Mouse (Mus musculus): Measurements from ENCODE around the gene Strc. TPM values are rescaled to one million over a fixed set of nuclear protein-coding genes. Genes with fewer than 3 reads are reported as not detected.
A peak's percentile ranks its signal among the peaks of the same experiment; 100 is the strongest.

Strc gene
- total RNA-seq, 2 experiments from 2014 or later: 0.18 TPM; not detected in 1

GRCm38 (mm10) chr2:121396624-121397023 is 9.7 kb upstream of the Strc start:
- intact Hi-C loops (cut with DNase I): no loop called here
- DNase-seq: peak; percentile 82
- Histone ChIP-seq H3K4me3 (no peak overlapping the region), H3K27ac (no peak overlapping the region)
- peak; percentile 83 for TF ChIP-seq CTCF (IDR thresholded peaks at IDR 0.05)

- Histone ChIP-seq H3K27ac (no peak overlapping the region), H3K4me3 (no peak overlapping the region)
- intact Hi-C loops (cut with DNase I): no loop called here
- DNase-seq: no peak
- no peak for TF ChIP-seq CTCF (IDR thresholded peaks at IDR 0.05)
Observed at GRCm38 (mm10) chr2:121374766-121375165, 12.2 kb downstream of the Strc start.

GRCm38 (mm10) chr2:121372266-121372665 is 14.7 kb downstream of the Strc start:
- no peak for DNase-seq
- intact Hi-C loops (cut with DNase I): no loop called here
- Histone ChIP-seq H3K4me3 (no peak overlapping the region), H3K27ac (no peak overlapping the region)
- TF ChIP-seq CTCF (IDR thresholded peaks at IDR 0.05): no peak

GRCm38 (mm10) chr2:121370921-121371320 is 16.0 kb downstream of the Strc start:
- Histone ChIP-seq H3K4me3 (no peak overlapping the region), H3K27ac (no peak overlapping the region)
- DNase-seq: no peak
- no peak for TF ChIP-seq CTCF (IDR thresholded peaks at IDR 0.05)
- intact Hi-C loops (cut with DNase I): no loop called here

GRCm38 (mm10) chr2:121368831-121369230 is 18.1 kb downstream of the Strc start:
- Histone ChIP-seq H3K4me3 (no peak overlapping the region), H3K27ac (no peak overlapping the region)
- intact Hi-C loops (cut with DNase I): no loop called here
- DNase-seq: no peak
- TF ChIP-seq CTCF (IDR thresholded peaks at IDR 0.05): no peak

GRCm38 (mm10) chr2:121363656-121364055 is 23.3 kb downstream of the Strc start:
- intact Hi-C loops (cut with DNase I): no loop called here
- Histone ChIP-seq H3K27ac (no peak overlapping the region), H3K4me3 (no peak overlapping the region)
- TF ChIP-seq CTCF (IDR thresholded peaks at IDR 0.05): no peak
- DNase-seq: no peak

GRCm38 (mm10) chr2:121359461-121359860 is 27.5 kb downstream of the Strc start:
- no peak for TF ChIP-seq CTCF (IDR thresholded peaks at IDR 0.05)
- no peak for DNase-seq
- Histone ChIP-seq H3K27ac (no peak overlapping the region), H3K4me3 (no peak overlapping the region)
- intact Hi-C loops (cut with DNase I): no loop called here

GRCm38 (mm10) chr2:121358381-121358780 is 28.6 kb downstream of the Strc start:
- Histone ChIP-seq H3K4me3 (no peak overlapping the region), H3K27ac (no peak overlapping the region)
- intact Hi-C loops (cut with DNase I): no loop called here
- no peak for DNase-seq
- TF ChIP-seq CTCF (IDR thresholded peaks at IDR 0.05): no peak

GRCm38 (mm10) chr2:121357961-121358360 is 29.0 kb downstream of the Strc start:
- H3K27ac ChIP-seq: no peak overlapping the region
- no peak for TF ChIP-seq CTCF (IDR thresholded peaks at IDR 0.05)
- H3K4me3 ChIP-seq: no peak overlapping the region
- intact Hi-C loops (cut with DNase I): no loop called here
- DNase-seq: no peak

GRCm38 (mm10) chr2:121357494-121357893 is 29.5 kb downstream of the Strc start, which contains the start of gene Ckmt1:
Gene Ckmt1, plus strand, starts transcription at chr2:121357714.
- no peak for TF ChIP-seq CTCF (IDR thresholded peaks at IDR 0.05)
- no peak for DNase-seq
- intact Hi-C loops (cut with DNase I): no loop called here
- H3K4me3 ChIP-seq: no peak within 1 kb of the TSS
- no peak within 1 kb of the TSS for H3K27ac ChIP-seq

GRCm38 (mm10) chr2:121354820-121355592 is 32.0 kb downstream of the Strc start, which contains the start of gene Ppip5k1:
Gene Ppip5k1, minus strand, starts transcription at chr2:121355396.
- Histone ChIP-seq H3K4me3 (peak within 1 kb of the TSS; percentile 97), H3K27ac (peak within 1 kb of the TSS; percentile 93)
- intact Hi-C loops (cut with DNase I): no loop called here
- DNase-seq: peak; percentile 98
- peak; percentile 93 for TF ChIP-seq CTCF (IDR thresholded peaks at IDR 0.05)

- intact Hi-C loops (cut with DNase I): no loop called here
- Histone ChIP-seq H3K4me3 (peak overlapping the region; percentile 97), H3K27ac (peak overlapping the region; percentile 93)
- DNase-seq: no peak
- no peak for TF ChIP-seq CTCF (IDR thresholded peaks at IDR 0.05)
Observed at GRCm38 (mm10) chr2:121354378-121354777, 32.6 kb downstream of the Strc start.

- peak; percentile 52 for DNase-seq
- no peak for TF ChIP-seq CTCF (IDR thresholded peaks at IDR 0.05)
- intact Hi-C loops (cut with DNase I): no loop called here
- H3K27ac ChIP-seq: peak overlapping the region; percentile 93
- H3K4me3 ChIP-seq: peak overlapping the region; percentile 97
Observed at GRCm38 (mm10) chr2:121353156-121353555, 33.8 kb downstream of the Strc start.

GRCm38 (mm10) chr2:121339057-121339456 is 47.9 kb downstream of the Strc start:
- DNase-seq: no peak
- TF ChIP-seq CTCF (IDR thresholded peaks at IDR 0.05): peak; percentile 36
- Histone ChIP-seq H3K4me3 (no peak overlapping the region), H3K27ac (no peak overlapping the region)
- intact Hi-C loops (cut with DNase I): no loop called here
